Mouse (Mus musculus): ENCODE data around the gene Fastkd1. TPM values are rescaled to one million over a fixed set of nuclear protein-coding genes. Genes with fewer than 3 reads are reported as not detected.
"Not testable (repeated sequence)": the region's sequence is repeated elsewhere in the genome, so short reads cannot be mapped to it uniquely, and the experiment has no call there.

Gene Fastkd1
- total RNA-seq (2021): 10 to 100 TPM; 14.5 to 15.9 TPM
- long read RNA-seq, experiment 1, partial matches to known transcripts: 1 of 2 reads
- long read RNA-seq, experiment 1, other reads (novel, unspliced or antisense): 1 of 2 reads
- long read RNA-seq, experiment 2, partial matches to known transcripts: 3 of 3 reads
- long read RNA-seq, experiment 2, other reads (novel, unspliced or antisense): 0 of 3 reads

DNA sequence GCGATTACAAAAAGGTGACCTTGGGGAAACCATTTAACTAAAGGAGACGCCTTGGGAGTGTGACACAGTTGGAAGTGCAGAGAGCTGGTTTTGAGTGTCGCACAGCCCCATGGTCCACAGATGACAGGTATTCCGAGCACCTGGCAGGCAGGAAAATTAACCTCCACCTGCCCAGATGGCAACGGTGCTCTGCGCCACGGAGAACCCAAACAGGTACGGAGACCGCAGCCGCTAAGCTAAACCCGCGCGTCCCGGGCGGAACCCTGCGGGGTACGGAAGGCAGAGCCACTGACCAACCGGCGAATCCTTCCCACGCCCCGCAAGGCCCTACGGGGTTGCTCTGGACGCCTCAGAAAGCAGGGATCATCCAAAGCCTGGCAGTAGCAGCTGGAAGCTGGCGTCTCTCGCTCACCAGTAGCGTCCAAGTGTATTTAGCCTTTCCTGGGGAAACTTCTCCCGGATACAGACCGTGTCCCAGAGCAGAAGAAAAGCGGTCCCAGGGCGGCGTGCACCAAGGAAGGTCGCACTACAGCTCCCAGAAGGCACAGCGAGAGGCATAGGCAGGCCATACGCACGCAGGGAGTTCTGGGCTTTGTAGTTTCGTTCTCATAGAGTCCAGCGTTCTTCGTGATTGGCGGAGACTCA is at the start of gene Fastkd1:
Fastkd1 (minus strand) TSS at position 536 of the 645 bp plus-strand sequence.
- peak; percentile 85 for DNase-seq

DNA sequence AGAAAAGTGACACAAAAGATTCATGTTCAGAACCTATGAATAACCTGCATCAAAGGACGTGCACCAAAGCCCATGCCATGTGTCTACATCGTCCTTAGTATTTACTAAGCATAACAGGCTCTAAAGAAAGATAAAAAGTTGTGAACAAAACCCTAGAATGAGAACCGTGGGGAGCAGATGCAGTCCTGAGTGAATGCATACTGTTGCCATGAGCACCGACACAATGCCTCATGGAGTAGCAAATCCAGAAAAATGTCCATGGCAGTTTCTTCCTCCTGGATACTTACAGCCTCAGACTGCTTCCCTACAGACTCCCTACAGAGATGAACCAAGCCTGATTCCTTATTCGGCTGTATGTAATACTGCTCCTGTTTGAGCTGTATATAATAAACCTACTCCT is 47.7 kb upstream of the Fastkd1 start:
- no peak for DNase-seq

DNA sequence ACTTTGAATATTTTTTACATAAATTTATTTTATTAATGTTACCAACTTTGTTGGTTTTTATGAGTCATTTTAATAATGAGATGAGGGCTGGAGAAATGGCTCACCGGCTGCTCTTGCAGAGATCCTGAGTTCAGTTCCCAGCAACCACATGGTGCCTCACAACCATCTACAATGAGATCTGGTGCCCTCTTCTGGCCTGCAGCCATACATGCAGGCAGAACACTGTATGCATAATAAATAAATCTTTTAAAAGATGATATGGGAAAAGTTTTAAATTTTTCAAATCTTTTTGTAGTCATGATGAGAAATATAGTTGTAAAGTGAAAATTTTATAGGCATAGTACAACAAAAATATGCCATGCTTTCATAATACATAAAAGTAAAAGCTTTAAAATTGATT is 31.8 kb upstream of the Fastkd1 start:
- no peak for DNase-seq

GRCm38 (mm10) chr2:69723519-69723825 is 10.2 kb upstream of the Fastkd1 start:
- no peak for DNase-seq

GRCm38 (mm10) chr2:69722650-69723518 is 9.6 kb upstream of the Fastkd1 start:
- DNase-seq: peak; percentile 85

DNA sequence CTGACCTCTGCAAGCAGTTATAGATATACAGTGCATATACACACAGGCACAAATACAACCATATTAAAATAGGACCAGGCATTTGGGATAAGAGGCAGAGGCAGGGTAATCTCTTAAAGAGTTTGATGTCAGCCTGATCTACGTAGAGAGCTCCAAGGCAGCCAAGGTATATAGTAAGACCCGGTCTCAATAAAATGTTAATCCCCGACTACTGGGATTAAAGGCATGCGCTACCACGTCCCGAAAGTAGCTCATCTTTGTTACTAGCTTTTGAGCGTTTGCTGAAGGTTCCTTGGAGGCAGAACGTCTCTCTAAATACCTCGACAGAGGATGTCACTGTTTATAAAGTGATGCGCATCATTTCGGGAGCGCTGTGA is 8.9 kb upstream of the Fastkd1 start, which contains the start of gene Ppig:
Ppig (plus strand) TSS at position 273 of the 377 bp plus-strand sequence.
- DNase-seq: no peak

DNA sequence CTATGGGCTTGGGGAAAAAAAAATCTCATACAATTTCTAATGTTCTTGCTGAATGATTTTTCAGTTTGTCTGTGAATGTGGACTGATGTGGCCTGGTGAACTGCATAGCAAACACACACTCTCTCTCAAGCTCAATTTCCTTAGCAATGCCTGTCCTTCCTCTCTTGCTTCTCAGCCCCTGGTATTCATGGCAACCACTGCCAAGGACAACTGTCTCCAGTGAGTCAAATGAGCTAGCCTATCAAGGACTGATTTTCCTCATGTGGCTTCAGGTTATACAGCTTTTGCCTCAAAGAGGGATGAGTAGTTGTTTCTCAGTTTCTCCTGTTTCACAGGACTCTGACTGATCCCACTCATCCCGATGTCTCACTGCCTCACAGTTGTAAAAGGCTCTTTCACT is 5.8 kb upstream of the Fastkd1 start:
- DNase-seq: no peak

GRCm38 (mm10) chr2:69716483-69716882 is 3.2 kb upstream of the Fastkd1 start:
- no peak for DNase-seq

GRCm38 (mm10) chr2:69714126-69714525 is 810 bp upstream of the Fastkd1 start:
- no peak for DNase-seq

DNA sequence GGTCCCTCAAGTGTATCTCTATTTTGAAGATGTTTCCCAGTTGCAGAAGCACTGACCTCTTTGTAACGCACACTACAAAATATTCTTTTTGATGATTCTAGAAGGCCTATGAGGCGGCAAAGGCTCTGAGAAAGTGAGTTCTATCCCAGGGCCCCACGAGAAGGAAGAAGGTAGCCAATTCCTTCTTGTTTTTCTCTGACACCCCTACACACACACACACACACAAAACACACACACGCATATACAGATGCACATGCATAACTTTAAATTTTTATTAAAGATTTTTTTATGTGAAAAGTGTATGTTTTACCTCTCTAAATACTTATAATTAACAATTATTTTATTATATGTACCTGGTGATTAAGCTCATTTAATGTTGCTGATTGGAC is 304 bp upstream of the Fastkd1 start:
- no peak for DNase-seq

DNA sequence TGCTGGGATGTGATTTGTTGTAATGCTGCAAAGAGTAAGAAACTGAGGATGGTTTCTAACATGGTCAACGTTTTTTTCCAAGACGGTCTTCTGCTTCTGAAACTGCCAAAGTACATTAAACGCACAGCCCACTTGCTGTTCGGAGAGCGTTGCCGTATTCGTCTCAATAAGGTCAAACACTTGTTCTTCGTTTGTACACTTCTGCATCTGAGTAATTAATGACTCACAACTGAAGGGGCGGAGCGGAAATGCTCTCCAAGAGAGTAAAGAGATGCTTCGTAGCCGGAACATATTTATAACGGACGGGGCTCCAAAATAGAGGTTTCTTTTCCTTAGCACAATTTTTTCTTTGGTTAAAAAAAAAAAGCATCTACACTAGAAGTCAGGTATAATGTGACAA is 1.1 kb downstream of the Fastkd1 start:
- no peak for DNase-seq

- DNase-seq: no peak
Observed at GRCm38 (mm10) chr2:69700446-69700845, 12.9 kb downstream of the Fastkd1 start.

GRCm38 (mm10) chr2:69693501-69693900 is 19.8 kb downstream of the Fastkd1 start:
- DNase-seq: no peak

- no peak for DNase-seq
Observed at GRCm38 (mm10) chr2:69690843-69691242, 22.5 kb downstream of the Fastkd1 start.

DNA sequence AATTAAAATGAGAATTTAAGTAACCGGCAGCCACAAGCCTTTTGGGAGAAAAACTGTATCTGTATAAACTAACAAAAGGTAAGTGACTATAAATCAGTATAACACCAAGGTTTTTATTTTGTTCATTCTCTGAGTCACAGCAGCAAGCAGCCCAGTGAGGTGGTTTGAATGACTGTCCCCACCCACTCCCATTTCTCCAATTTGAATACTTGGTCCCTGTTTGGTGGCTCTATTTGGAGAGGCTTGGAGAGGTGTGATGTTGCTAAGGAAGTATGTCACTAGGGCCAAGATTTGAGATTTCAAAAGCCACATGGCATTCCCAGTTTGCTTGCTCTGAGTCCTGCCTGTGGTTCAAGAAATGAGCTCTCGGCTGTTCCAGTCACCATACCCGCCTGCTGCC is 23.1 kb downstream of the Fastkd1 start:
- DNase-seq: no peak

DNA sequence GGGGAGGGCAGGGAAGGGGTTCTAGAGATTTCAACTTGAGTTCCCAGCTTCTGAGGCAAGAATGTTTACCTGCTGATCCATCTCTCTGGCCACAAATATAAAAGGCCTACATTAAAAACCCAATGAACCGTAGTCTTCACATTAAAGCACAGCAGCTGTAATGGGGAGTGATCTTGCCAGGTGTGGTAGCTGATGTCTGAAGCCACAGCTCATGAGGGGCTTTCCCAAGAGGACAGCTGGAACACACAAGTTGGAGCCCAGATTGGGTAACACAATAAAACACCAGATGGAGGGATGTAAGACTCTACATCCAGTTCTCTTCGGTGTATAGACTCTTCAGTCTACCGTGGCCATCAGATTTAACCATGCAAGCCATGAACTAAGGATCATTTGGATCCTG is 28.8 kb downstream of the Fastkd1 start:
- DNase-seq: no peak

DNA sequence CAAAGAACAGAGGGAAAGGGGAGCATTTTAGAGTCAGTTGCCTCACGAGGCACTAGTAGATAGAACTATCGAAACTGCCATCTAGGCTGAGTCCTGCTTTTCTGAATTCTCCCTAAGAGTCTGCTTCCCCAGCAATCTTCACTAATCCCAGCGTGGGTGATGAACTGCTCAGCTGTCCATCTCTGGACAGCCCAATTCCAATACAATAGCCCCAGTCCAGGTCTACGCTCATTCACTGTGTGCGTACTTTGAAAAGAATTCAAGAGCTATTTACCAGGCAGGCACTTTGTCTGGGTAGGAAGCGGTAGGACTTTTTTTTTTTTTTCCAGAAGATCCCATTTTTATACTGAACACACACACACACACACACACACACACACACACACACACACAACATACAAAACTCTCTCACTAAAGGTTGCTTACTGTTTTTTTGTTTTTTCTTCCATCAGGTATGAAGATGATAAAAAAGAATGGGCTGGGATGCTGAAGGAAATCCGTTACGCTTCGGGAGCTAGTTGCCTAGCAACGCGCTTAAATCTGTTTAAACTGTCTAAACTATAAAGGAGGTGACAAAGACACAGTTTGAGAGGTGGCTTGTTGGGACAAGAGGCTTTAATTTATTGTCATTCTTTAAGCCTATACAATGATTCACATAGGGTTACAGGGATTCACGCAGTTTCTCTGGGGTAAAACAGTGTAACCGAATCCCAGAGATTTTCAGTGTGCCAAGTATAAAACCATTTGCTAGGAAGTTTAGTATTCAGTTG is 30.1 kb downstream of the Fastkd1 start:
- no peak for DNase-seq

DNA sequence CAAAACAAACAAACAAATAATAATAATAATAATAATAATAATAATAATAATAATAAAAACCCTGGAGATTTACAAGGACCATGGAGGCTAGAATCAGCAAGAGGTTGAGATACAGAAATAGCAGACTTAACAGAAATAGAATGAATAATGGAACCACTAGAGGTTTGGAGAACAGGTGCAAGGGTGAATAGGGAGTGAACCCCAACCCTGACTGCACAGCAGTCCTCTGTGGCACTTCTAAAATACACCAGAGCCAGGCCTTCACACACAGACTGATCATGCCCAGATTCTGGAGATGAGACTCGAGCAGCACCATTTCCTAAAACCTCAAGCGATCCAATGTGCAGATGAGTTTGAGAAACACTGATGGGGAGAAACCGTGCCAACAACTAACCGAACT is 31.4 kb downstream of the Fastkd1 start:
- DNase-seq: no peak

GRCm38 (mm10) chr2:69679990-69680389 is 33.3 kb downstream of the Fastkd1 start:
- DNase-seq: no peak

- not testable (repeated sequence) for DNase-seq
Observed at GRCm38 (mm10) chr2:69677215-69677614, 36.1 kb downstream of the Fastkd1 start.

GRCm38 (mm10) chr2:69676713-69677112 is 36.6 kb downstream of the Fastkd1 start:
- no peak for DNase-seq

- no peak for DNase-seq
Observed at GRCm38 (mm10) chr2:69675266-69675665, 38.0 kb downstream of the Fastkd1 start.

GRCm38 (mm10) chr2:69673723-69674122 is 39.6 kb downstream of the Fastkd1 start:
- DNase-seq: peak; percentile 27
